ENCODE assay signal across 12 mouse cellular contexts in genomic region chr11:98598851-98599290, GRCm38 (mm10). TPM values are rescaled to one million over a fixed set of nuclear protein-coding genes. Genes with fewer than 3 reads are reported as not detected.
A peak's percentile ranks its signal among the peaks of the same experiment; 100 is the strongest.
DNase-seq lines count a peak whose midpoint lies in the region; ATAC-seq lines count a peak whose summit lies in the region.
"Had no signal": no experiment of that assay in that cellular context is flagged by ENCODE, and none has a peak within 500 bp of the region (broad histone marks: within the 10 kb centered on the region; RNA-seq: fewer than 3 reads in every experiment).

No protein-coding gene starts in this region.

- H3K36me3 ChIP-seq in hindbrain, embryonic 15.5 days, result no peaks in the 10 kb centered on the region
- no peaks in the 10 kb centered on the region for H3K36me3 ChIP-seq in hindbrain, embryonic 11.5 days (ENCODE audit: control insufficient read depth, insufficient read depth, low read length)
- no peaks in the 10 kb centered on the region for H3K36me3 ChIP-seq in forebrain, embryonic 12.5 days (replicated peaks)

- no peak overlapping the region for H3K4me3 ChIP-seq in hindbrain, embryonic 15.5 days
- no peak overlapping the region for H3K4me3 ChIP-seq in hindbrain, embryonic 11.5 days (ENCODE audit: low read depth, low read length)
- H3K4me3 ChIP-seq in forebrain, embryonic 12.5 days (replicated peaks), result no peak overlapping the region

- H3K4me2 ChIP-seq in hindbrain, embryonic 15.5 days, result peak overlapping the region; percentile 17; the same call in 1 of the 2 replicates
- H3K4me2 ChIP-seq in hindbrain, embryonic 11.5 days (replicated peaks; ENCODE audit: low read depth, low read length), result no peak overlapping the region
- H3K4me2 ChIP-seq in forebrain, embryonic 12.5 days, result no peak overlapping the region

- DNase-seq in hindbrain, embryonic 11.5 days (ENCODE audit: low spot score), result no peak
- peak; percentile 59 for DNase-seq in testis, postnatal 10 days (ENCODE audit: low spot score)
- DNase-seq in testis, postnatal 14 days (ENCODE audit: low spot score), result no peak
- DNase-seq in kidney, postnatal 4 days, result no peak
- no peak for DNase-seq in gastrocnemius, postnatal 10 days
- DNase-seq: adrenal gland, adult 2 months; kidney, adult 18-20 months had no signal

- H3K27ac ChIP-seq in hindbrain, embryonic 15.5 days (replicated peaks), result no peak overlapping the region
- H3K27ac ChIP-seq in hindbrain, embryonic 11.5 days (ENCODE audit: low read depth, low read length), result no peak overlapping the region
- no peak overlapping the region for H3K27ac ChIP-seq in forebrain, embryonic 12.5 days

- no peaks in the 10 kb centered on the region for H3K9me3 ChIP-seq in hindbrain, embryonic 15.5 days
- no peaks in the 10 kb centered on the region for H3K9me3 ChIP-seq in hindbrain, embryonic 11.5 days (ENCODE audit: control insufficient read depth, low read length)
- no peaks in the 10 kb centered on the region for H3K9me3 ChIP-seq in forebrain, embryonic 12.5 days

- no peak overlapping the region for H3K9ac ChIP-seq in hindbrain, embryonic 15.5 days
- H3K9ac ChIP-seq in hindbrain, embryonic 11.5 days (ENCODE audit: low read depth, low read length), result no peak overlapping the region
- peak overlapping the region; percentile 25; the same call in 1 of the 2 replicates for H3K9ac ChIP-seq in forebrain, embryonic 12.5 days

- H3K4me1 ChIP-seq in hindbrain, embryonic 15.5 days (replicated peaks), result peaks cover 8% of the 10 kb centered on the region; the same call in 1 of the 2 replicates
- no peaks in the 10 kb centered on the region for H3K4me1 ChIP-seq in hindbrain, embryonic 11.5 days (replicated peaks; ENCODE audit: control insufficient read depth, insufficient read depth, low read length)
- peaks cover 8% of the 10 kb centered on the region for H3K4me1 ChIP-seq in forebrain, embryonic 12.5 days

- H3K27me3 ChIP-seq in hindbrain, embryonic 15.5 days, result peaks cover 13% of the 10 kb centered on the region
- H3K27me3 ChIP-seq in hindbrain, embryonic 11.5 days (ENCODE audit: control insufficient read depth, insufficient read depth, low read length), result 0 out of 2 replicates have a peak, but pooled peaks cover 5% of the 10 kb centered on the region
- peaks cover 38% of the 10 kb centered on the region for H3K27me3 ChIP-seq in forebrain, embryonic 12.5 days

- 57% methylated on average over 18 of the region's 18 CpGs for WGBS in hindbrain, embryonic 15.5 days
- 70% methylated on average over 18 of the region's 18 CpGs for WGBS in hindbrain, embryonic 11.5 days
- 66% methylated on average over 18 of the region's 18 CpGs for WGBS in forebrain, embryonic 12.5 days

- no peak for ATAC-seq in hindbrain, embryonic 15.5 days (ENCODE audit: low FRiP score, low read depth)
- ATAC-seq in hindbrain, embryonic 11.5 days (ENCODE audit: low FRiP score), result no peak
- ATAC-seq in forebrain, embryonic 12.5 days (ENCODE audit: low FRiP score), result no peak
- no peak for ATAC-seq in erythroid progenitor cell, adult 5-6 weeks (replicated peaks; ENCODE audit: low FRiP score, poor library complexity, severe bottlenecking)

RNA-seq across cellular contexts. Expression of gene Lrrc3c, which starts 0.8 kb away (rescaled TPM):
- polyA plus RNA-seq in hindbrain, embryonic 15.5 days (2015; fragmentation: Nextera tagmentation; extraction: Ambion mirVana), result not detected in 2 replicates
- not detected in 2 replicates for polyA plus RNA-seq in hindbrain, embryonic 11.5 days (2014; fragmentation: Nextera tagmentation; extraction: Ambion mirVana)
- polyA plus RNA-seq in forebrain, embryonic 12.5 days (2016; fragmentation: Nextera tagmentation; extraction: Ambion mirVana), result not detected in 2 replicates
- not detected for total RNA-seq in gastrocnemius, postnatal 10 days (2021)
- total RNA-seq in erythroid progenitor cell, adult 5-6 weeks (2015; ENCODE audit: low replicate concordance), result not detected in 2 replicates
- not detected in 2 replicates for total RNA-seq in erythroid progenitor cell, adult 5-6 weeks (2017; ENCODE audit: low replicate concordance)
- total RNA-seq: adrenal gland, adult 2 months; left cerebral cortex, postnatal 36 days; MEL had no signal
- polyA plus RNA-seq: adrenal gland, adult 2 months had no signal

RNA-seq across cellular contexts. Expression of gene Ormdl3, which starts 11.7 kb away (rescaled TPM):
- 103 and 108 TPM in 2 replicates for polyA plus RNA-seq in hindbrain, embryonic 15.5 days (2015; fragmentation: Nextera tagmentation; extraction: Ambion mirVana)
- 10.9 and 12.2 TPM in 2 replicates for polyA plus RNA-seq in hindbrain, embryonic 11.5 days (2014; fragmentation: Nextera tagmentation; extraction: Ambion mirVana)
- polyA plus RNA-seq in forebrain, embryonic 12.5 days (2016; fragmentation: Nextera tagmentation; extraction: Ambion mirVana), result 67.3 and 67.4 TPM in 2 replicates
- 10 to 100 TPM; 20.4 to 23.1 TPM for total RNA-seq in gastrocnemius, postnatal 10 days (2021)
- 54.5 and 58.4 TPM in 2 replicates for total RNA-seq in erythroid progenitor cell, adult 5-6 weeks (2015; ENCODE audit: low replicate concordance)
- total RNA-seq in erythroid progenitor cell, adult 5-6 weeks (2017; ENCODE audit: low replicate concordance), result 68.6 and 79.1 TPM in 2 replicates

RNA-seq across cellular contexts. Expression of gene Gm12355, which starts 26.6 kb away (rescaled TPM):
- 0.48 and 0.54 TPM in 2 replicates for polyA plus RNA-seq in hindbrain, embryonic 15.5 days (2015; fragmentation: Nextera tagmentation; extraction: Ambion mirVana)
- polyA plus RNA-seq in hindbrain, embryonic 11.5 days (2014; fragmentation: Nextera tagmentation; extraction: Ambion mirVana), result 0.85 and 1.8 TPM in 2 replicates
- 1.2 and 1.4 TPM in 2 replicates for polyA plus RNA-seq in forebrain, embryonic 12.5 days (2016; fragmentation: Nextera tagmentation; extraction: Ambion mirVana)
- 10 to 100 TPM in 1 of 2 experiments, 1 to 10 TPM in 1; 8.2 to 10.3 TPM for total RNA-seq in gastrocnemius, postnatal 10 days (2021)
- 5.4 TPM in 1 of 2 replicates, not detected in the other for total RNA-seq in erythroid progenitor cell, adult 5-6 weeks (2015; ENCODE audit: low replicate concordance)
- 1.1 and 3.9 TPM in 2 replicates for total RNA-seq in erythroid progenitor cell, adult 5-6 weeks (2017; ENCODE audit: low replicate concordance)
- polyA plus RNA-seq: adrenal gland, adult 2 months had no signal

RNA-seq across cellular contexts. Expression of gene Gsdma3, which starts 27.3 kb away (rescaled TPM):
- polyA plus RNA-seq in hindbrain, embryonic 15.5 days (2015; fragmentation: Nextera tagmentation; extraction: Ambion mirVana), result not detected in 2 replicates
- polyA plus RNA-seq in hindbrain, embryonic 11.5 days (2014; fragmentation: Nextera tagmentation; extraction: Ambion mirVana), result not detected in 2 replicates
- not detected in 2 replicates for polyA plus RNA-seq in forebrain, embryonic 12.5 days (2016; fragmentation: Nextera tagmentation; extraction: Ambion mirVana)
- total RNA-seq in gastrocnemius, postnatal 10 days (2021), result under 1 TPM; 0.45 to 0.47 TPM
- total RNA-seq in erythroid progenitor cell, adult 5-6 weeks (2015; ENCODE audit: low replicate concordance), result not detected in 2 replicates
- total RNA-seq in erythroid progenitor cell, adult 5-6 weeks (2017; ENCODE audit: low replicate concordance), result not detected in 2 replicates
- total RNA-seq: left cerebral cortex, postnatal 36 days; MEL had no signal
- polyA plus RNA-seq: adrenal gland, adult 2 months had no signal

RNA-seq across cellular contexts. Expression of gene Gsdma2, which starts 47.7 kb away (rescaled TPM):
- not detected in 2 replicates for polyA plus RNA-seq in hindbrain, embryonic 15.5 days (2015; fragmentation: Nextera tagmentation; extraction: Ambion mirVana)
- not detected in 2 replicates for polyA plus RNA-seq in hindbrain, embryonic 11.5 days (2014; fragmentation: Nextera tagmentation; extraction: Ambion mirVana)
- not detected in 2 replicates for polyA plus RNA-seq in forebrain, embryonic 12.5 days (2016; fragmentation: Nextera tagmentation; extraction: Ambion mirVana)
- not detected for total RNA-seq in gastrocnemius, postnatal 10 days (2021)
- not detected in 2 replicates for total RNA-seq in erythroid progenitor cell, adult 5-6 weeks (2015; ENCODE audit: low replicate concordance)
- not detected in 2 replicates for total RNA-seq in erythroid progenitor cell, adult 5-6 weeks (2017; ENCODE audit: low replicate concordance)
- total RNA-seq: left cerebral cortex, postnatal 36 days; MEL had no signal
